Mouse (Mus musculus): ENCODE measurements at regions not wholly inside any gene's neighbourhood (a gene's known extent, or its start where the extent isn't known, plus 50 kb on each side); places are given as distances from the start of the nearest gene placed in this dataset.

- Histone ChIP-seq H3K9me3 (no peaks in the 10 kb centered on the region), H3K4me2 (replicated peaks) (no peak overlapping the region), H3K36me3 (no peaks in the 10 kb centered on the region), H3K27me3 (no peaks in the 10 kb centered on the region), H3K27ac (replicated peaks) (no peak overlapping the region), H3K9ac (replicated peaks) (no peak overlapping the region), H3K4me3 (no peak overlapping the region), H3K4me1 (no peaks in the 10 kb centered on the region)
- ATAC-seq (ENCODE audit: low FRiP score, low read depth): no peak
Measured at GRCm38 (mm10) chr12:45659612-45660011, 585.1 kb upstream of the Stxbp6 start.

GRCm38 (mm10) chr12:45656574-45656973, 582.1 kb upstream of the Stxbp6 start:
- no peak overlapping the region for H3K4me2 ChIP-seq (replicated peaks)
- H3K4me1 ChIP-seq: no peaks in the 10 kb centered on the region
- no peaks in the 10 kb centered on the region for H3K9me3 ChIP-seq
- no peak overlapping the region for H3K9ac ChIP-seq (replicated peaks)
- H3K27me3 ChIP-seq: no peaks in the 10 kb centered on the region
- no peak overlapping the region for H3K27ac ChIP-seq (replicated peaks)
- no peak overlapping the region for H3K4me3 ChIP-seq
- ATAC-seq (ENCODE audit: low FRiP score, low read depth): no peak
- 85% methylated on average over 2 of the region's 2 CpGs for WGBS
- no peaks in the 10 kb centered on the region for H3K36me3 ChIP-seq

- Histone ChIP-seq H3K4me1 (no peaks in the 10 kb centered on the region), H3K36me3 (no peaks in the 10 kb centered on the region), H3K4me2 (replicated peaks) (no peak overlapping the region), H3K4me3 (no peak overlapping the region), H3K9me3 (no peaks in the 10 kb centered on the region), H3K27me3 (no peaks in the 10 kb centered on the region), H3K9ac (replicated peaks) (no peak overlapping the region), H3K27ac (replicated peaks) (no peak overlapping the region)
- WGBS: 77% methylated on average over 4 of the region's 4 CpGs
- ATAC-seq (ENCODE audit: low FRiP score, low read depth): no peak
Measured at GRCm38 (mm10) chr12:45648654-45649053, 574.1 kb upstream of the Stxbp6 start.

- ATAC-seq (ENCODE audit: low FRiP score, low read depth): no peak
- 90% methylated on average over 2 of the region's 2 CpGs for WGBS
- H3K4me3 ChIP-seq: no peak overlapping the region
- no peaks in the 10 kb centered on the region for H3K4me1 ChIP-seq
- no peak overlapping the region for H3K4me2 ChIP-seq (replicated peaks)
- H3K36me3 ChIP-seq: no peaks in the 10 kb centered on the region
- H3K27me3 ChIP-seq: no peaks in the 10 kb centered on the region
- no peaks in the 10 kb centered on the region for H3K9me3 ChIP-seq
- no peak overlapping the region for H3K27ac ChIP-seq (replicated peaks)
- H3K9ac ChIP-seq (replicated peaks): no peak overlapping the region
Measured at GRCm38 (mm10) chr12:45644180-45644579, 569.7 kb upstream of the Stxbp6 start.

- Histone ChIP-seq H3K4me2 (replicated peaks) (no peak overlapping the region), H3K27ac (replicated peaks) (no peak overlapping the region), H3K4me3 (no peak overlapping the region), H3K4me1 (no peaks in the 10 kb centered on the region), H3K9me3 (no peaks in the 10 kb centered on the region), H3K27me3 (no peaks in the 10 kb centered on the region), H3K9ac (replicated peaks) (no peak overlapping the region), H3K36me3 (no peaks in the 10 kb centered on the region)
- WGBS: 80% methylated on average over 1 of the region's 1 CpGs
- no peak for ATAC-seq (ENCODE audit: low FRiP score, low read depth)
Measured at GRCm38 (mm10) chr12:45622830-45623229, 548.3 kb upstream of the Stxbp6 start.

- Histone ChIP-seq H3K4me1 (no peaks in the 10 kb centered on the region), H3K4me3 (no peak overlapping the region), H3K4me2 (replicated peaks) (no peak overlapping the region), H3K27me3 (no peaks in the 10 kb centered on the region), H3K9ac (replicated peaks) (no peak overlapping the region), H3K9me3 (no peaks in the 10 kb centered on the region), H3K27ac (replicated peaks) (no peak overlapping the region), H3K36me3 (no peaks in the 10 kb centered on the region)
- no peak for ATAC-seq (ENCODE audit: low FRiP score, low read depth)
Measured at GRCm38 (mm10) chr12:45620056-45620455, 545.5 kb upstream of the Stxbp6 start.

GRCm38 (mm10) chr12:45614509-45615150, 540.1 kb upstream of the Stxbp6 start:
- Histone ChIP-seq H3K27ac (replicated peaks) (no peak overlapping the region), H3K4me2 (replicated peaks) (no peak overlapping the region), H3K4me3 (no peak overlapping the region), H3K36me3 (no peaks in the 10 kb centered on the region), H3K27me3 (no peaks in the 10 kb centered on the region), H3K9me3 (no peaks in the 10 kb centered on the region), H3K4me1 (peaks cover 4% of the 10 kb centered on the region; the same call in 1 of the 2 replicates), H3K9ac (replicated peaks) (no peak overlapping the region)
- 22% methylated on average over 1 of the region's 1 CpGs for WGBS
- peak; percentile 77; the same call in 1 of the 2 replicates for ATAC-seq (ENCODE audit: low FRiP score, low read depth)

- Histone ChIP-seq H3K27ac (replicated peaks) (no peak overlapping the region), H3K4me2 (replicated peaks) (no peak overlapping the region), H3K36me3 (no peaks in the 10 kb centered on the region), H3K4me3 (no peak overlapping the region), H3K27me3 (no peaks in the 10 kb centered on the region), H3K9ac (replicated peaks) (no peak overlapping the region), H3K9me3 (no peaks in the 10 kb centered on the region), H3K4me1 (peaks cover 4% of the 10 kb centered on the region; the same call in 1 of the 2 replicates)
- peak; percentile 55 for ATAC-seq (ENCODE audit: low FRiP score, low read depth)
Measured at GRCm38 (mm10) chr12:45614074-45614473, 539.6 kb upstream of the Stxbp6 start.

- H3K9me3 ChIP-seq: no peaks in the 10 kb centered on the region
- H3K36me3 ChIP-seq: no peaks in the 10 kb centered on the region
- H3K4me3 ChIP-seq: no peak overlapping the region
- H3K9ac ChIP-seq (replicated peaks): no peak overlapping the region
- no peaks in the 10 kb centered on the region for H3K4me1 ChIP-seq
- no peak for ATAC-seq (ENCODE audit: low FRiP score, low read depth)
- no peaks in the 10 kb centered on the region for H3K27me3 ChIP-seq
- 84% methylated on average over 3 of the region's 3 CpGs for WGBS
- no peak overlapping the region for H3K27ac ChIP-seq (replicated peaks)
- H3K4me2 ChIP-seq (replicated peaks): no peak overlapping the region
Measured at GRCm38 (mm10) chr12:45599443-45599842, 524.9 kb upstream of the Stxbp6 start.

- Histone ChIP-seq H3K9me3 (no peaks in the 10 kb centered on the region), H3K27ac (replicated peaks) (peak overlapping the region; percentile 54), H3K4me2 (replicated peaks) (no peak overlapping the region), H3K4me1 (no peaks in the 10 kb centered on the region), H3K27me3 (no peaks in the 10 kb centered on the region), H3K36me3 (no peaks in the 10 kb centered on the region), H3K9ac (replicated peaks) (no peak overlapping the region), H3K4me3 (no peak overlapping the region)
- 57% methylated on average over 4 of the region's 4 CpGs for WGBS
- ATAC-seq (ENCODE audit: low FRiP score, low read depth): peak; percentile 73
Measured at GRCm38 (mm10) chr12:45597904-45598570, 523.5 kb upstream of the Stxbp6 start.

- H3K4me3 ChIP-seq: no peak overlapping the region
- H3K4me1 ChIP-seq: no peaks in the 10 kb centered on the region
- H3K36me3 ChIP-seq: no peaks in the 10 kb centered on the region
- 71% methylated on average over 3 of the region's 3 CpGs for WGBS
- H3K9ac ChIP-seq (replicated peaks): no peak overlapping the region
- H3K4me2 ChIP-seq (replicated peaks): no peak overlapping the region
- H3K27ac ChIP-seq (replicated peaks): no peak overlapping the region
- H3K27me3 ChIP-seq: no peaks in the 10 kb centered on the region
- H3K9me3 ChIP-seq: no peaks in the 10 kb centered on the region
- no peak for ATAC-seq (ENCODE audit: low FRiP score, low read depth)
Measured at GRCm38 (mm10) chr12:45594689-45595088, 520.2 kb upstream of the Stxbp6 start.

GRCm38 (mm10) chr12:45590191-45590590, 515.7 kb upstream of the Stxbp6 start:
- Histone ChIP-seq H3K27me3 (no peaks in the 10 kb centered on the region), H3K9me3 (no peaks in the 10 kb centered on the region), H3K9ac (replicated peaks) (no peak overlapping the region), H3K36me3 (no peaks in the 10 kb centered on the region), H3K4me3 (no peak overlapping the region), H3K4me2 (replicated peaks) (no peak overlapping the region), H3K27ac (replicated peaks) (no peak overlapping the region), H3K4me1 (no peaks in the 10 kb centered on the region)
- WGBS: 92% methylated on average over 2 of the region's 2 CpGs
- ATAC-seq (ENCODE audit: low FRiP score, low read depth): no peak

GRCm38 (mm10) chr12:45585763-45586162, 511.3 kb upstream of the Stxbp6 start:
- ATAC-seq (ENCODE audit: low FRiP score, low read depth): peak; percentile 52; the same call in 1 of the 2 replicates
- no peaks in the 10 kb centered on the region for H3K9me3 ChIP-seq
- WGBS: 50% methylated on average over 4 of the region's 4 CpGs
- H3K4me1 ChIP-seq: no peaks in the 10 kb centered on the region
- H3K4me3 ChIP-seq: no peak overlapping the region
- H3K27me3 ChIP-seq: no peaks in the 10 kb centered on the region
- no peaks in the 10 kb centered on the region for H3K36me3 ChIP-seq
- H3K4me2 ChIP-seq (replicated peaks): no peak overlapping the region
- H3K27ac ChIP-seq (replicated peaks): no peak overlapping the region
- H3K9ac ChIP-seq (replicated peaks): no peak overlapping the region
